Mouse (Mus musculus): ENCODE measurements around the gene Gpatch8.

GRCm38 (mm10) chr11:102469648-102470357 lies 86.4 kb downstream of the Gpatch8 start, which contains the start of gene Itga2b:
- TF ChIP-seq CTCF (IDR thresholded peaks at IDR 0.05) (no peak), EP300 (IDR thresholded peaks at IDR 0.05; ENCODE audit: insufficient read depth, low read depth, low read length) (no peak)
